Mouse (Mus musculus): ENCODE data around the gene Flt1. TPM values are rescaled to one million over a fixed set of nuclear protein-coding genes. Genes with fewer than 3 reads are reported as not detected.

Flt1 gene
- polyA plus RNA-seq, 1 experiment from 2014 or later, result 14.7 TPM

GRCm38 (mm10) chr5:147749972-147750371 is 24.2 kb upstream of the Flt1 start:
- H3K27me3 ChIP-seq, result no peaks in the 10 kb centered on the region
- POLR2A ChIA-PET, result no interaction called here
- TF ChIP-seq CTCF (IDR thresholded peaks at IDR 0.05), result no peak
- DNase-seq (ENCODE audit: low read depth, low spot score), result no peak
- CTCF ChIA-PET, result no interaction called here
- no peak for ATAC-seq
- in situ Hi-C loops (cut with MboI; ENCODE audit: low pct_unique_long_range_greater_than_20kb), result no loop called here

GRCm38 (mm10) chr5:147748081-147748581 is 22.3 kb upstream of the Flt1 start:
- DNase-seq (ENCODE audit: low read depth, low spot score) (no peak), ATAC-seq (peak; percentile 76)
- CTCF ChIA-PET, result interaction anchor here (1.0 to 1.5 kb wide), 4 partner anchors 10 to 23 kb away, joined by 3 to 4 read pairs (median 4); partner anchors contain the start of gene Flt1
- no peaks in the 10 kb centered on the region for H3K27me3 ChIP-seq
- in situ Hi-C loops (cut with MboI; ENCODE audit: low pct_unique_long_range_greater_than_20kb), result no loop called here
- TF ChIP-seq CTCF (IDR thresholded peaks at IDR 0.05), result no peak
- POLR2A ChIA-PET, result interaction anchor here (0.6 kb wide), 2 partner anchors 20 to 321 kb away, joined by 3 read pairs; no protein-coding TSS in a partner anchor

GRCm38 (mm10) chr5:147744900-147745653 is 19.3 kb upstream of the Flt1 start:
- ATAC-seq (no peak), DNase-seq (ENCODE audit: low read depth, low spot score) (no peak)
- H3K27me3 ChIP-seq, result no peaks in the 10 kb centered on the region
- in situ Hi-C loops (cut with MboI; ENCODE audit: low pct_unique_long_range_greater_than_20kb), result no loop called here
- POLR2A ChIA-PET, result interaction anchor here (0.7 to 1.1 kb wide), 2 partner anchors 20 to 262 kb away, joined by 3 read pairs; no protein-coding TSS in a partner anchor
- CTCF ChIA-PET, result no interaction called here
- no peak for TF ChIP-seq CTCF (IDR thresholded peaks at IDR 0.05)

GRCm38 (mm10) chr5:147742468-147743111 is 16.8 kb upstream of the Flt1 start:
- in situ Hi-C loops (cut with MboI; ENCODE audit: low pct_unique_long_range_greater_than_20kb), result no loop called here
- ChIA-PET POLR2A (no interaction called here), CTCF (no interaction called here)
- ATAC-seq (no peak), DNase-seq (ENCODE audit: low read depth, low spot score) (no peak)
- no peak for TF ChIP-seq CTCF (IDR thresholded peaks at IDR 0.05)
- no peaks in the 10 kb centered on the region for H3K27me3 ChIP-seq

GRCm38 (mm10) chr5:147736766-147737280 is 11.0 kb upstream of the Flt1 start:
- in situ Hi-C loops (cut with MboI; ENCODE audit: low pct_unique_long_range_greater_than_20kb), result loop anchor here (5.0 to 10.0 kb wide), 3 partner anchors 110 to 332 kb away; partner anchors contain the start of gene Flt3
- DNase-seq (ENCODE audit: low read depth, low spot score), result no peak
- ChIA-PET POLR2A (interaction anchor here (0.6 kb wide), 1 partner anchor 182 kb away, joined by 3 read pairs; no protein-coding TSS in a partner anchor), CTCF (interaction anchor here (1.2 kb wide), 1 partner anchor 11 kb away, joined by 3 read pairs; no protein-coding TSS in a partner anchor)
- no peaks in the 10 kb centered on the region for H3K27me3 ChIP-seq
- ATAC-seq, result peak; percentile 52
- no peak for TF ChIP-seq CTCF (IDR thresholded peaks at IDR 0.05)

- no peaks in the 10 kb centered on the region for H3K27me3 ChIP-seq
- in situ Hi-C loops (cut with MboI; ENCODE audit: low pct_unique_long_range_greater_than_20kb), result loop anchor here (10.0 kb wide), 1 partner anchor 329 kb away; the partner anchor contains the start of gene Flt3
- ChIA-PET POLR2A (no interaction called here), CTCF (no interaction called here)
- DNase-seq (ENCODE audit: low read depth, low spot score) (no peak), ATAC-seq (no peak)
- TF ChIP-seq CTCF (IDR thresholded peaks at IDR 0.05), result no peak
Measured at GRCm38 (mm10) chr5:147733682-147734081, 7.9 kb upstream of the Flt1 start.

GRCm38 (mm10) chr5:147732926-147733325 is 7.1 kb upstream of the Flt1 start:
- ChIA-PET CTCF (no interaction called here), POLR2A (no interaction called here)
- ATAC-seq (no peak), DNase-seq (ENCODE audit: low read depth, low spot score) (no peak)
- in situ Hi-C loops (cut with MboI; ENCODE audit: low pct_unique_long_range_greater_than_20kb), result loop anchor here (10.0 kb wide), 1 partner anchor 328 kb away; the partner anchor contains the start of gene Flt3
- no peaks in the 10 kb centered on the region for H3K27me3 ChIP-seq
- no peak for TF ChIP-seq CTCF (IDR thresholded peaks at IDR 0.05)

GRCm38 (mm10) chr5:147727481-147727880 is 1.7 kb upstream of the Flt1 start:
- DNase-seq (ENCODE audit: low read depth, low spot score) (no peak), ATAC-seq (no peak)
- POLR2A ChIA-PET, result no interaction called here
- no peak for TF ChIP-seq CTCF (IDR thresholded peaks at IDR 0.05)
- in situ Hi-C loops (cut with MboI; ENCODE audit: low pct_unique_long_range_greater_than_20kb), result no loop called here
- H3K27me3 ChIP-seq, result no peaks in the 10 kb centered on the region
- CTCF ChIA-PET, result interaction anchor here (1.7 kb wide), 1 partner anchor 147 kb away, joined by 4 read pairs; no protein-coding TSS in a partner anchor

- in situ Hi-C loops (cut with MboI; ENCODE audit: low pct_unique_long_range_greater_than_20kb), result no loop called here
- DNase-seq (ENCODE audit: low read depth, low spot score) (no peak), ATAC-seq (no peak)
- ChIA-PET CTCF (interaction anchor here (1.7 kb wide), 1 partner anchor 147 kb away, joined by 4 read pairs; no protein-coding TSS in a partner anchor), POLR2A (no interaction called here)
- no peak for TF ChIP-seq CTCF (IDR thresholded peaks at IDR 0.05)
- no peaks in the 10 kb centered on the region for H3K27me3 ChIP-seq
Measured at GRCm38 (mm10) chr5:147726701-147727393, 1.0 kb upstream of the Flt1 start.

Measured in Patski (cell line).